Mouse (Mus musculus) CH12.LX (cell line): ENCODE data around the gene Mb. TPM values are rescaled to one million over a fixed set of nuclear protein-coding genes. Genes with fewer than 3 reads are reported as not detected.

ENCODE experiments used
- DNase-seq: peaks from one replicate; pipeline ENCODE4 v3.0.0-alpha.2; 2013; ENCODE audit errors: extremely low read depth
- H3K27ac ChIP-seq: 2 replicates; pipeline ENCODE4 v1.5.1; 2012; ENCODE audit warnings: low read depth, mild to moderate bottlenecking, control low read depth, moderate library complexity; ENCODE audit not compliant: insufficient read depth
- H3K27me3 ChIP-seq: replicated peaks from 2 replicates; pipeline ENCODE3; 2012; ENCODE audit warnings: inconsistent platforms
- H3K36me3 ChIP-seq, 2 experiments: replicated peaks in 1 of 2; 2 replicates each; pipeline versions ENCODE3 to v1.6.1; 2012; ENCODE audit warnings: inconsistent platforms in 1 of 2, low read length in 1 of 2, mild to moderate bottlenecking in 1 of 2, mixed read lengths in 1 of 2, moderate library complexity in 1 of 2; ENCODE audit not compliant: control insufficient read depth in 1 of 2, insufficient read depth in 1 of 2
- H3K4me1 ChIP-seq, 2 experiments: 2 replicates each; pipeline ENCODE4 v1.6.1; 2012; ENCODE audit warnings: inconsistent platforms in 1 of 2, moderate library complexity in 1 of 2; ENCODE audit not compliant: insufficient read depth in 2 of 2, control insufficient read depth in 1 of 2
- H3K4me2 ChIP-seq: 2 replicates; pipeline ENCODE4 v1.6.1; 2012; ENCODE audit warnings: low read depth, mild to moderate bottlenecking, control low read depth; ENCODE audit not compliant: poor library complexity, insufficient read depth, severe bottlenecking
- H3K4me3 ChIP-seq, 3 experiments: fragments of 150-350 bp in 1 of 3; sonication (generic) in 1 of 3; replicated peaks in 1 of 3; 2 replicates each; pipeline versions ENCODE3 to v1.5.1; 2011 to 2012; ENCODE audit warnings: low read depth in 2 of 3, low read length in 2 of 3, mild to moderate bottlenecking in 2 of 3, moderate library complexity in 2 of 3, control low read depth in 1 of 3, improper control_type of control experiment in 1 of 3, inconsistent platforms in 1 of 3, mixed read lengths in 1 of 3; ENCODE audit not compliant: poor library complexity in 1 of 3
- H3K79me2 ChIP-seq: replicated peaks from 2 replicates; pipeline ENCODE4 v1.6.1; 2012; ENCODE audit warnings: mild to moderate bottlenecking, moderate library complexity; ENCODE audit not compliant: control insufficient read depth, poor library complexity, insufficient read depth, severe bottlenecking; ENCODE audit errors: extremely low read depth
- H3K9ac ChIP-seq: 2 replicates; pipeline ENCODE4 v1.6.1; 2012; ENCODE audit warnings: low read depth, mild to moderate bottlenecking, control low read depth, moderate library complexity; ENCODE audit not compliant: insufficient read depth
- H3K9me3 ChIP-seq: replicated peaks from 2 replicates; pipeline ENCODE3; 2012; ENCODE audit warnings: low read length, inconsistent platforms, mixed read lengths
- BHLHE40 ChIP-seq: IDR thresholded peaks from 2 replicates; pipeline ENCODE4 v1.6.1; 2011; ENCODE audit warnings: mild to moderate bottlenecking, low read depth, low read length, improper control_type of control experiment
- CHD1 ChIP-seq: IDR thresholded peaks from 2 replicates; pipeline ENCODE4 v1.6.1; 2012; ENCODE audit warnings: low read depth, low read length, improper control_type of control experiment, inconsistent platforms
- E2F4 ChIP-seq: IDR thresholded peaks from 2 replicates; pipeline ENCODE4 v1.6.1; 2011; ENCODE audit warnings: low read depth, low read length, improper control_type of control experiment; ENCODE audit not compliant: insufficient replicate concordance
- ELF1 ChIP-seq: IDR thresholded peaks from 2 replicates; pipeline ENCODE4 v1.6.1; 2014; ENCODE audit warnings: low read depth, mild to moderate bottlenecking, inconsistent platforms, low read length, improper control_type of control experiment
- GABPA ChIP-seq: IDR thresholded peaks from 2 replicates; pipeline ENCODE4 v1.6.1; 2012; ENCODE audit warnings: low read depth, low read length, improper control_type of control experiment, inconsistent platforms; ENCODE audit not compliant: insufficient replicate concordance
- MAFK ChIP-seq: IDR thresholded peaks from 2 replicates; pipeline ENCODE4 v1.6.1; 2011; ENCODE audit warnings: low read length, improper control_type of control experiment; ENCODE audit not compliant: insufficient replicate concordance
- MAX ChIP-seq: IDR thresholded peaks from 2 replicates; pipeline ENCODE4 v1.6.1; 2011; ENCODE audit warnings: low read length, improper control_type of control experiment
- MAZ ChIP-seq: IDR thresholded peaks from 2 replicates; pipeline ENCODE4 v1.6.1; 2012; ENCODE audit warnings: low read depth, mild to moderate bottlenecking, inconsistent platforms, low read length, improper control_type of control experiment, moderate library complexity
- MEF2A ChIP-seq: IDR thresholded peaks from 2 replicates; pipeline ENCODE4 v1.6.1; 2014; ENCODE audit warnings: low read depth, mild to moderate bottlenecking, inconsistent platforms, low read length, improper control_type of control experiment, borderline replicate concordance
- MYC ChIP-seq: IDR thresholded peaks from 2 replicates; pipeline ENCODE4 v1.6.1; 2011; ENCODE audit warnings: low read depth, mild to moderate bottlenecking, improper control_type of control experiment, low read length
- NRF1 ChIP-seq: IDR thresholded peaks from 2 replicates; pipeline ENCODE4 v1.6.1; 2014; ENCODE audit warnings: low read depth, mild to moderate bottlenecking, inconsistent platforms, low read length, improper control_type of control experiment, moderate library complexity
- POLR2A ChIP-seq: IDR thresholded peaks from 2 replicates; pipeline ENCODE4 v1.6.1; 2011; ENCODE audit warnings: low read depth, mild to moderate bottlenecking, improper control_type of control experiment, low read length
- RCOR1 ChIP-seq: conservative IDR thresholded peaks from 2 replicates; pipeline ENCODE4 v1.6.1; 2012; ENCODE audit warnings: low read depth, mild to moderate bottlenecking, inconsistent platforms, low read length, improper control_type of control experiment
- TBP ChIP-seq: conservative IDR thresholded peaks from 2 replicates; pipeline ENCODE4 v1.6.1; 2011; ENCODE audit warnings: low read depth, low read length, improper control_type of control experiment
- TCF12 ChIP-seq: IDR thresholded peaks from 2 replicates; pipeline ENCODE4 v1.6.1; 2014; ENCODE audit warnings: low read depth, mild to moderate bottlenecking, inconsistent platforms, low read length, improper control_type of control experiment
- USF1 ChIP-seq: IDR thresholded peaks from 2 replicates; pipeline ENCODE4 v1.6.1; 2014; ENCODE audit warnings: low read depth, mild to moderate bottlenecking, inconsistent platforms, low read length, improper control_type of control experiment
- USF2 ChIP-seq: conservative IDR thresholded peaks from 2 replicates; pipeline ENCODE4 v1.6.1; 2011; ENCODE audit warnings: low read depth, low read length, improper control_type of control experiment
- ZC3H11A ChIP-seq: IDR thresholded peaks from 2 replicates; pipeline ENCODE4 v1.6.1; 2012; ENCODE audit warnings: low read depth, mild to moderate bottlenecking, inconsistent platforms, low read length, improper control_type of control experiment
- ZKSCAN1 ChIP-seq: IDR thresholded peaks from 2 replicates; pipeline ENCODE4 v1.6.1; 2012; ENCODE audit warnings: low read depth, inconsistent platforms, low read length, improper control_type of control experiment, borderline replicate concordance
- ZNF384 ChIP-seq: IDR thresholded peaks from 2 replicates; pipeline ENCODE4 v1.6.1; 2012; ENCODE audit warnings: low read depth, low read length, improper control_type of control experiment, inconsistent platforms
- dilution Hi-C: fragments of 300-500 bp; cut with MboI; formaldehyde crosslinking; loops from 2 replicates; pipeline ENCODE4 v1.14.3; 2020; ENCODE audit warnings: low sequenced_read_pairs; ENCODE audit not compliant: extremely low pct_unique_long_range_greater_than_20kb, extremely low pct_ligation_motif_present
- in situ Hi-C: fragments of 300-500 bp; cut with MboI; formaldehyde crosslinking; loops from 3 replicates; pipeline ENCODE4 v1.14.3; 2019; ENCODE audit warnings: low sequenced_read_pairs, low pct_ligation_motif_present, low pct_unique_long_range_greater_than_20kb, mixed read lengths
- polyA plus RNA-seq: library from polyadenylated mRNA; unstranded; fragments of >175 nt; gene quantifications from 2 replicates; pipeline ENCODE4 v1.2.1, GENCODE M21; 2012; ENCODE audit warnings: low read depth; ENCODE audit not compliant: insufficient read length
- total RNA-seq, 2 experiments: library from RNA; depleted of rRNA; stranded (reverse); fragments of 300-350 nt in 1 of 2; fragments of >200 nt in 1 of 2; gene quantifications; 2 replicates each; pipeline ENCODE4 v1.2.3; 2012 to 2014

Gene Mb
- total and polyA plus RNA-seq, 3 experiments = not detected

GRCm38 (mm10) chr15:77020136-77020535 is 30.3 kb downstream of the Mb start:
- peaks cover 7 to 9% of the 10 kb centered on the region in 2 experiments; a peak in 3 of 4 replicates for H3K4me1 ChIP-seq
- TF ChIP-seq CHD1 (no peak), ZC3H11A (no peak), TBP (no peak), NRF1 (no peak), MYC (no peak), ZKSCAN1 (no peak), MAX (no peak), GABPA (no peak), MAFK (no peak), MAZ (no peak), USF2 (no peak), RCOR1 (no peak), USF1 (no peak), E2F4 (no peak), TCF12 (no peak), MEF2A (no peak), POLR2A (no peak), BHLHE40 (no peak), ZNF384 (no peak), ELF1 (no peak)
- H3K4me3 ChIP-seq = no peak overlapping the region
- in situ Hi-C loops = no loop called here
- no peaks in the 10 kb centered on the region for H3K79me2 ChIP-seq
- no peak overlapping the region for H3K27ac ChIP-seq
- no peaks in the 10 kb centered on the region for H3K9me3 ChIP-seq
- dilution Hi-C loops = no loop called here
- H3K27me3 ChIP-seq = peaks cover 95% of the 10 kb centered on the region
- H3K4me2 ChIP-seq = no peak overlapping the region
- H3K9ac ChIP-seq = no peak overlapping the region
- no peaks in the 10 kb centered on the region for H3K36me3 ChIP-seq
- no peak for DNase-seq

- no peak for TF ChIP-seq MAX
- TF ChIP-seq, all 38 proteins: peak for 0
- no peaks in the 10 kb centered on the region for H3K9me3 ChIP-seq
- no peak overlapping the region for H3K9ac ChIP-seq
- H3K4me3 ChIP-seq = no peak overlapping the region
- H3K27ac ChIP-seq = no peak overlapping the region
- no peaks in the 10 kb centered on the region for H3K36me3 ChIP-seq
- dilution Hi-C loops (no loop called here), in situ Hi-C loops (no loop called here)
- peaks cover 7 to 9% of the 10 kb centered on the region in 2 experiments; a peak in 3 of 4 replicates for H3K4me1 ChIP-seq
- peaks cover 95% of the 10 kb centered on the region for H3K27me3 ChIP-seq
- no peak for DNase-seq
- H3K4me2 ChIP-seq = no peak overlapping the region
- no peaks in the 10 kb centered on the region for H3K79me2 ChIP-seq
Measured at GRCm38 (mm10) chr15:77019533-77019932, 30.9 kb downstream of the Mb start.
